Mouse (Mus musculus): ENCODE results near the gene Serhl.

GRCm38 (mm10) chr15:83112898-83113297 is 23.6 kb downstream of the Serhl start:
- TF ChIP-seq CTCF (IDR thresholded peaks at IDR 0.05) (peak; percentile 74), POLR2A (IDR thresholded peaks at IDR 0.05; ENCODE audit: insufficient read depth, low read depth, low read length) (no peak), EP300 (IDR thresholded peaks at IDR 0.05; ENCODE audit: insufficient read depth, low read depth, low read length) (0 out of 2 replicates have a peak, but pooled peaks have one; percentile 10)

Measured in heart, adult 2 months (tissue).